Mouse (Mus musculus) heart, embryonic 13.5 days (tissue): ENCODE measurements around the gene Mafg. TPM values are rescaled to one million over a fixed set of nuclear protein-coding genes. Genes with fewer than 3 reads are reported as not detected.

Source experiments
- ATAC-seq: fragments of 200-750 bp; cut with Nextera tagmentation; 2 replicates; pipeline ENCODE4 v1.8.0; 2017; ENCODE audit warnings: moderate TSS enrichment; ENCODE audit not compliant: insufficient number of reproducible peaks, low FRiP score, low TSS enrichment; ENCODE audit errors: extremely low read depth
- H3K27ac ChIP-seq: fragments of 300-500 bp; sonication (generic); replicated peaks from 2 replicates; pipeline ENCODE4 v1.5.1; 2015; ENCODE audit warnings: moderate library complexity, mild to moderate bottlenecking, inconsistent platforms
- H3K27me3 ChIP-seq: fragments of 300-500 bp; sonication (generic); replicated peaks from 2 replicates; pipeline ENCODE4 v1.6.1; 2015; ENCODE audit warnings: mild to moderate bottlenecking, inconsistent platforms
- H3K36me3 ChIP-seq: fragments of 300-500 bp; sonication (generic); 2 replicates; pipeline ENCODE4 v1.6.1; 2015; ENCODE audit warnings: mild to moderate bottlenecking, inconsistent platforms
- H3K4me1 ChIP-seq: fragments of 300-500 bp; sonication (generic); 2 replicates; pipeline ENCODE4 v1.6.1; 2015; ENCODE audit warnings: inconsistent platforms
- H3K4me2 ChIP-seq: fragments of 300-500 bp; sonication (generic); 2 replicates; pipeline ENCODE4 v1.6.1; 2015; ENCODE audit warnings: inconsistent platforms, mild to moderate bottlenecking, moderate library complexity
- H3K4me3 ChIP-seq: fragments of 300-500 bp; sonication (generic); 2 replicates; pipeline ENCODE4 v1.5.1; 2015; ENCODE audit warnings: moderate library complexity, mild to moderate bottlenecking, inconsistent platforms
- H3K9ac ChIP-seq: fragments of 300-500 bp; sonication (generic); 2 replicates; pipeline ENCODE4 v1.6.1; 2015; ENCODE audit warnings: inconsistent platforms, mild to moderate bottlenecking, moderate library complexity
- H3K9me3 ChIP-seq: fragments of 300-500 bp; sonication (generic); 2 replicates; pipeline ENCODE4 v1.6.1; 2016; ENCODE audit warnings: inconsistent platforms
- microRNA-seq: library from miRNA; unstranded; fragments of <30 nt; microRNA quantifications from one replicate; pipeline ENCODE4, GENCODE M21; 2016
- polyA plus RNA-seq: library from polyadenylated mRNA; unstranded; fragments of >200 nt; fragmentation: Nextera tagmentation; extraction: Ambion mirVana; gene quantifications from 2 replicates; pipeline ENCODE4 v1.2.1, GENCODE M21; 2015

The Mafg gene
- polyA plus RNA-seq, 1 experiment from 2014 or later: 18.1 TPM

DNA sequence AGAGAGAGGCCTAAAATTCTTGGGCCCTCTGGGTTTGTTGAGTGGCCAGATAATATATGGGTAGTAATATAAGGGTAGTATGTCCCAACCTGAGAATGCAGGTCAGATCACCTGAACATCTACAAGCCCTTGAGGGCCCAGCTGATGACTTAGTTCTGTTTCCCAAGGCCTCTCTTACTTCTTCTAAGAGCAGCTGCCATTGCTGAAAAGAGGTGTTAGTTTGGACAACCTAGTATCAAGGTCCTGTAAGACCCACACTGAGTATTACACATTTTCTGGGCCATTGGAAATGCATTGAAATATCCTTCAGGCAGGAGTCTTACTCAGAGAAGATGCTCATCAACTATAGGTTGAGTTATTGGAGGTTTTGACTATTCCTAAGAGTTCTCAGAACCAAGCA, 57.5 kb downstream of the Mafg start:
- no peak overlapping the region for H3K4me2 ChIP-seq
- no peak overlapping the region for H3K27ac ChIP-seq

More for the DNA sequence above, 57.5 kb downstream of the Mafg start:
- H3K4me1 ChIP-seq: peaks cover 47% of the 10 kb centered on the region
- H3K27me3 ChIP-seq: no peaks in the 10 kb centered on the region
- H3K9ac ChIP-seq: no peak overlapping the region
- ATAC-seq: no peak
- H3K9me3 ChIP-seq: no peaks in the 10 kb centered on the region
- peaks cover 44% of the 10 kb centered on the region for H3K36me3 ChIP-seq
- no peak overlapping the region for H3K4me3 ChIP-seq

Small RNA genes lying within 50 kb of the gene (microRNA-seq; reads per million reads assigned to microRNA genes)
- gene Mir6936: not detected

Other genes starting within 250 kb of the Mafg start
- 28.2 and 28.3 TPM in 2 replicates for gene Nploc4, start 195.9 kb downstream of the Mafg start, polyA plus RNA-seq
- gene Tspan10, start 191.0 kb downstream of the Mafg start, polyA plus RNA-seq: not detected in 2 replicates
- not detected in 2 replicates for gene Pde6g, start 180.1 kb downstream of the Mafg start, polyA plus RNA-seq
- gene Oxld1, start 175.5 kb downstream of the Mafg start, polyA plus RNA-seq: 14.2 and 16.6 TPM in 2 replicates
- 19.1 and 21.1 TPM in 2 replicates for gene Ccdc137, start 175.5 kb downstream of the Mafg start, polyA plus RNA-seq
- 36.4 and 39.3 TPM in 2 replicates for gene Arl16, start 166.0 kb downstream of the Mafg start, polyA plus RNA-seq
- gene Mrpl12, start 149.0 kb downstream of the Mafg start, polyA plus RNA-seq: 212 and 228 TPM in 2 replicates
- 42.9 and 43.2 TPM in 2 replicates for gene Slc25a10, start 141.8 kb downstream of the Mafg start, polyA plus RNA-seq
- 2.1 and 2.4 TPM in 2 replicates for gene Gcgr, start 102.9 kb downstream of the Mafg start, polyA plus RNA-seq
- gene Mcrip1, start 83.9 kb downstream of the Mafg start, polyA plus RNA-seq: 134 and 140 TPM in 2 replicates
- gene Ppp1r27, start 82.5 kb downstream of the Mafg start, polyA plus RNA-seq: not detected in 2 replicates
- gene P4hb, start 60.3 kb downstream of the Mafg start, polyA plus RNA-seq: 427 and 448 TPM in 2 replicates
- gene Arhgdia, start 52.0 kb downstream of the Mafg start, polyA plus RNA-seq: 435 and 436 TPM in 2 replicates
- gene Alyref, start 35.2 kb downstream of the Mafg start, polyA plus RNA-seq: 253 and 284 TPM in 2 replicates
- 174 and 199 TPM in 2 replicates for gene Anapc11, start 35.2 kb downstream of the Mafg start, polyA plus RNA-seq
- gene Npb, start 25.1 kb downstream of the Mafg start, polyA plus RNA-seq: 14.9 and 18.6 TPM in 2 replicates
- gene Pcyt2, start 15.7 kb downstream of the Mafg start, polyA plus RNA-seq: 71.8 and 90.4 TPM in 2 replicates
- gene Sirt7, start 8.4 kb downstream of the Mafg start, polyA plus RNA-seq: 17.7 and 20.4 TPM in 2 replicates
- 22.2 and 23.5 TPM in 2 replicates for gene Pycr1, start 10.2 kb upstream of the Mafg start, polyA plus RNA-seq
- gene Myadml2, start 14.6 kb upstream of the Mafg start, polyA plus RNA-seq: 13.0 and 13.9 TPM in 2 replicates
- gene Notum, start 27.6 kb upstream of the Mafg start, polyA plus RNA-seq: 2.3 and 2.7 TPM in 2 replicates
- gene Aspscr1, start 39.4 kb upstream of the Mafg start, polyA plus RNA-seq: 105 and 109 TPM in 2 replicates
- 120 and 122 TPM in 2 replicates for gene Cenpx, start 80.1 kb upstream of the Mafg start, polyA plus RNA-seq
- 27.8 and 28.1 TPM in 2 replicates for gene Lrrc45, start 80.3 kb upstream of the Mafg start, polyA plus RNA-seq
- gene Rac3, start 87.9 kb upstream of the Mafg start, polyA plus RNA-seq: 6.4 and 9.8 TPM in 2 replicates
- 7.5 and 7.6 TPM in 2 replicates for gene Dcxr, start 93.7 kb upstream of the Mafg start, polyA plus RNA-seq
- gene Cbr2, start 98.5 kb upstream of the Mafg start, polyA plus RNA-seq: 2.1 and 3.8 TPM in 2 replicates
- gene Hmga1b, start 129.2 kb upstream of the Mafg start, polyA plus RNA-seq: 1.8 and 2.6 TPM in 2 replicates
- gene Rfng, start 150.6 kb upstream of the Mafg start, polyA plus RNA-seq: 21.4 and 24.5 TPM in 2 replicates
- gene Gps1, start 150.7 kb upstream of the Mafg start, polyA plus RNA-seq: 139 and 146 TPM in 2 replicates
- gene Dus1l, start 162.8 kb upstream of the Mafg start, polyA plus RNA-seq: 40.8 and 45.2 TPM in 2 replicates
- gene Fasn, start 190.9 kb upstream of the Mafg start, polyA plus RNA-seq: 23.2 and 26.4 TPM in 2 replicates